Mouse (Mus musculus) stomach, postnatal 0 days (tissue): ENCODE data around the gene Apbb1ip.

Experiments used
- CTCF ChIP-seq: IDR thresholded peaks from 2 replicates; pipeline ENCODE4 v1.5.1; 2016; ENCODE audit warnings: antibody characterized with exemption, low read depth, mild to moderate bottlenecking, moderate library complexity
- EP300 ChIP-seq: optimal IDR thresholded peaks from 2 replicates; pipeline ENCODE3; 2016; ENCODE audit warnings: antibody characterized with exemption

GRCm38 (mm10) chr2:22878781-22879180, 104.9 kb downstream of the Apbb1ip start:
- no peak for TF ChIP-seq EP300
- TF ChIP-seq CTCF = no peak
